Mouse (Mus musculus): Measurements from ENCODE around the gene Olfr1424. TPM values are rescaled to one million over a fixed set of nuclear protein-coding genes. Genes with fewer than 3 reads are reported as not detected.

Gene Olfr1424
- polyA plus RNA-seq, 1 experiment = not detected

GRCm38 (mm10) chr19:12009501-12010280 is 52.8 kb downstream of the Olfr1424 start:
- Histone ChIP-seq H3K4me3 (ENCODE audit: insufficient read depth, low read length) (peak overlapping the region; percentile 77), H3K4me1 (ENCODE audit: control insufficient read depth, insufficient read depth, low read length) (0 out of 2 replicates have a peak, but pooled peaks cover 2% of the 10 kb centered on the region), H3K27ac (ENCODE audit: insufficient read depth, low read length) (peak overlapping the region; percentile 34)
- TF ChIP-seq POLR2A (IDR thresholded peaks at IDR 0.05; ENCODE audit: extremely low read depth, insufficient read depth, low read length) (no peak), CTCF (IDR thresholded peaks at IDR 0.05; ENCODE audit: extremely low read depth, insufficient read depth, low read length) (no peak)

Other genes with a start within 250 kb of the Olfr1424 start
- 46.4 and 56.4 TPM in 2 replicates for gene Stx3, start 243.3 kb downstream of the Olfr1424 start, polyA plus RNA-seq (2012; rRNA removed)
- gene Olfr1417, start 223.5 kb downstream of the Olfr1424 start, polyA plus RNA-seq (2012; rRNA removed) = not detected in 2 replicates
- not detected in 2 replicates for gene Olfr1418, start 201.6 kb downstream of the Olfr1424 start, polyA plus RNA-seq (2012; rRNA removed)
- gene Olfr1419, start 187.6 kb downstream of the Olfr1424 start, polyA plus RNA-seq (2012; rRNA removed) = 0.13 and 0.15 TPM in 2 replicates
- gene Olfr1420, start 176.1 kb downstream of the Olfr1424 start, polyA plus RNA-seq (2012; rRNA removed) = not detected in 2 replicates
- gene Patl1, start 150.3 kb downstream of the Olfr1424 start, polyA plus RNA-seq (2012; rRNA removed) = 15.5 and 17.2 TPM in 2 replicates
- gene Osbp, start 96.7 kb downstream of the Olfr1424 start, polyA plus RNA-seq (2012; rRNA removed) = 36.0 and 37.1 TPM in 2 replicates
- gene Olfr1423, start 21.4 kb downstream of the Olfr1424 start, polyA plus RNA-seq (2012; rRNA removed) = not detected in 2 replicates
- gene Olfr1425, start 15.0 kb upstream of the Olfr1424 start, polyA plus RNA-seq (2012; rRNA removed) = not detected in 2 replicates
- gene Olfr1426, start 29.3 kb upstream of the Olfr1424 start, polyA plus RNA-seq (2012; rRNA removed) = not detected in 2 replicates
- gene Olfr1427, start 40.7 kb upstream of the Olfr1424 start, polyA plus RNA-seq (2012; rRNA removed) = not detected in 2 replicates
- gene Olfr1428, start 53.2 kb upstream of the Olfr1424 start, polyA plus RNA-seq (2012; rRNA removed) = not detected in 2 replicates
- not detected in 2 replicates for gene Olfr76, start 60.5 kb upstream of the Olfr1424 start, polyA plus RNA-seq (2012; rRNA removed)
- gene Olfr1555-ps1, start 107.4 kb upstream of the Olfr1424 start, polyA plus RNA-seq (2012; rRNA removed) = not detected in 2 replicates
- 0.04 TPM in 1 of 2 replicates, not detected in the other for gene Olfr1431, start 138.0 kb upstream of the Olfr1424 start, polyA plus RNA-seq (2012; rRNA removed)
- not detected in 2 replicates for gene Olfr1432, start 169.9 kb upstream of the Olfr1424 start, polyA plus RNA-seq (2012; rRNA removed)
- gene Olfr262, start 179.0 kb upstream of the Olfr1424 start, polyA plus RNA-seq (2012; rRNA removed) = not detected in 2 replicates
- 0.08 and 0.09 TPM in 2 replicates for gene Olfr235, start 198.3 kb upstream of the Olfr1424 start, polyA plus RNA-seq (2012; rRNA removed)
- not detected in 2 replicates for gene Olfr1434, start 217.2 kb upstream of the Olfr1424 start, polyA plus RNA-seq (2012; rRNA removed)
- gene Olfr1436, start 236.4 kb upstream of the Olfr1424 start, polyA plus RNA-seq (2012; rRNA removed) = not detected in 2 replicates

Data from cortical plate, adult 2 months (tissue).